Mouse (Mus musculus): ENCODE measurements around the gene Urad.

Urad gene

GRCm38 (mm10) chr5:147322183-147322582 lies at the start of gene Urad:
Gene Urad, minus strand, starts transcription at chr5:147322440.
- no peak for DNase-seq (ENCODE audit: low read depth, low spot score)

GRCm38 (mm10) chr5:147370276-147370675 lies 48.0 kb upstream of the Urad start:
- no peak for DNase-seq (ENCODE audit: low read depth, low spot score)

- DNase-seq (ENCODE audit: low read depth, low spot score) = no peak
Measured at GRCm38 (mm10) chr5:147368221-147368620, 46.0 kb upstream of the Urad start.

- peak; percentile 59 for DNase-seq (ENCODE audit: low read depth, low spot score)
Measured at GRCm38 (mm10) chr5:147365995-147366765, 43.9 kb upstream of the Urad start.

- peak; percentile 22 for DNase-seq (ENCODE audit: low read depth, low spot score)
Measured at GRCm38 (mm10) chr5:147363054-147363453, 40.8 kb upstream of the Urad start.

GRCm38 (mm10) chr5:147358481-147358880 lies 36.2 kb upstream of the Urad start:
- no peak for DNase-seq (ENCODE audit: low read depth, low spot score)

- DNase-seq (ENCODE audit: low read depth, low spot score) = peak; percentile 76
Measured at GRCm38 (mm10) chr5:147357536-147357935, 35.3 kb upstream of the Urad start.

- no peak for DNase-seq (ENCODE audit: low read depth, low spot score)
Measured at GRCm38 (mm10) chr5:147356260-147357055, 34.2 kb upstream of the Urad start.

GRCm38 (mm10) chr5:147355788-147356187 lies 33.5 kb upstream of the Urad start:
- no peak for DNase-seq (ENCODE audit: low read depth, low spot score)

- DNase-seq (ENCODE audit: low read depth, low spot score) = no peak
Measured at GRCm38 (mm10) chr5:147354985-147355384, 32.7 kb upstream of the Urad start.

GRCm38 (mm10) chr5:147354161-147354780 lies 32.0 kb upstream of the Urad start:
- DNase-seq (ENCODE audit: low read depth, low spot score) = no peak

- no peak for DNase-seq (ENCODE audit: low read depth, low spot score)
Measured at GRCm38 (mm10) chr5:147351931-147352330, 29.7 kb upstream of the Urad start.

GRCm38 (mm10) chr5:147345981-147346380 lies 23.7 kb upstream of the Urad start:
- no peak for DNase-seq (ENCODE audit: low read depth, low spot score)

- DNase-seq (ENCODE audit: low read depth, low spot score) = no peak
Measured at GRCm38 (mm10) chr5:147343904-147344303, 21.7 kb upstream of the Urad start.

- no peak for DNase-seq (ENCODE audit: low read depth, low spot score)
Measured at GRCm38 (mm10) chr5:147342901-147343300, 20.7 kb upstream of the Urad start.

GRCm38 (mm10) chr5:147340741-147341414 lies 18.6 kb upstream of the Urad start:
- DNase-seq (ENCODE audit: low read depth, low spot score) = peak; percentile 77

- DNase-seq (ENCODE audit: low read depth, low spot score) = peak; percentile 33
Measured at GRCm38 (mm10) chr5:147339560-147339959, 17.3 kb upstream of the Urad start.

GRCm38 (mm10) chr5:147338967-147339366 lies 16.7 kb upstream of the Urad start:
- DNase-seq (ENCODE audit: low read depth, low spot score) = no peak

- DNase-seq (ENCODE audit: low read depth, low spot score) = no peak
Measured at GRCm38 (mm10) chr5:147332711-147333110, 10.5 kb upstream of the Urad start.

- DNase-seq (ENCODE audit: low read depth, low spot score) = peak; percentile 83
Measured at GRCm38 (mm10) chr5:147331547-147331946, 9.3 kb upstream of the Urad start.

GRCm38 (mm10) chr5:147329946-147330345 lies 7.7 kb upstream of the Urad start:
- DNase-seq (ENCODE audit: low read depth, low spot score) = no peak

GRCm38 (mm10) chr5:147327636-147328035 lies 5.4 kb upstream of the Urad start:
- no peak for DNase-seq (ENCODE audit: low read depth, low spot score)
